Mouse (Mus musculus): ENCODE results near the gene Hbb-bs. TPM values are rescaled to one million over a fixed set of nuclear protein-coding genes. Genes with fewer than 3 reads are reported as not detected.
"Not testable (repeated sequence)": the region's sequence is repeated elsewhere in the genome, so short reads cannot be mapped to it uniquely, and the experiment has no call there.

Hbb-bs gene
- total and polyA plus RNA-seq, 2 experiments from 2014 or later: 5,614 to 6,330 TPM

- no peak within 1 kb of the TSS for H3K27ac ChIP-seq (ENCODE audit: low read depth)
- no peaks in the 10 kb centered on the region for H3K27me3 ChIP-seq (ENCODE audit: control insufficient read depth, insufficient read depth, low read length)
- no peak within 1 kb of the TSS for H3K9ac ChIP-seq (replicated peaks; ENCODE audit: low read depth, low read length)
- DNase-seq (ENCODE audit: low spot score): no peak
- H3K36me3 ChIP-seq (replicated peaks; ENCODE audit: control insufficient read depth, insufficient read depth, low read length): no peaks in the 10 kb centered on the region
- H3K4me1 ChIP-seq (ENCODE audit: control insufficient read depth, insufficient read depth): no peaks in the 10 kb centered on the region
- H3K4me2 ChIP-seq (ENCODE audit: low read depth, low read length): no peak within 1 kb of the TSS
- no peak within 1 kb of the TSS for H3K4me3 ChIP-seq (ENCODE audit: low read depth, low read length)
- ATAC-seq (ENCODE audit: insufficient read depth, low read depth): no peak
- no peaks in the 10 kb centered on the region for H3K9me3 ChIP-seq (replicated peaks; ENCODE audit: control insufficient read depth, low read length)
- WGBS: 50% methylated on average over 2 of the region's 2 CpGs
- no peak for TF ChIP-seq CTCF (IDR thresholded peaks at IDR 0.05; ENCODE audit: low read depth)
- TF ChIP-seq EP300 (IDR thresholded peaks at IDR 0.05; ENCODE audit: low read depth): no peak
Measured at GRCm38 (mm10) chr7:103843034-103843433, 15.1 kb upstream of the Hbb-bs start, which contains the start of gene Hbb-bh1. Gene Hbb-bh1, minus strand, starts transcription at chr7:103843164.

GRCm38 (mm10) chr7:103840268-103840667 lies 12.4 kb upstream of the Hbb-bs start, which contains the start of gene Hbb-bh2:
Gene Hbb-bh2, minus strand, starts transcription at chr7:103840520.
- Histone ChIP-seq H3K4me3 (ENCODE audit: low read depth, low read length) (no peak within 1 kb of the TSS), H3K27ac (ENCODE audit: low read depth) (no peak within 1 kb of the TSS), H3K9me3 (replicated peaks; ENCODE audit: control insufficient read depth, low read length) (no peaks in the 10 kb centered on the region), H3K27me3 (ENCODE audit: control insufficient read depth, insufficient read depth, low read length) (no peaks in the 10 kb centered on the region), H3K4me2 (ENCODE audit: low read depth, low read length) (no peak within 1 kb of the TSS), H3K36me3 (replicated peaks; ENCODE audit: control insufficient read depth, insufficient read depth, low read length) (no peaks in the 10 kb centered on the region), H3K9ac (replicated peaks; ENCODE audit: low read depth, low read length) (no peak within 1 kb of the TSS), H3K4me1 (ENCODE audit: control insufficient read depth, insufficient read depth) (no peaks in the 10 kb centered on the region)
- no peak for ATAC-seq (ENCODE audit: insufficient read depth, low read depth)
- DNase-seq (ENCODE audit: low spot score): no peak
- 63% methylated on average over 3 of the region's 3 CpGs for WGBS
- TF ChIP-seq EP300 (IDR thresholded peaks at IDR 0.05; ENCODE audit: low read depth) (no peak), CTCF (IDR thresholded peaks at IDR 0.05; ENCODE audit: low read depth) (no peak)

- not testable (repeated sequence) for DNase-seq (ENCODE audit: low spot score); H3K9ac ChIP-seq (replicated peaks; ENCODE audit: low read depth, low read length); H3K27me3 ChIP-seq (ENCODE audit: control insufficient read depth, insufficient read depth, low read length); H3K4me3 ChIP-seq (ENCODE audit: low read depth, low read length); H3K36me3 ChIP-seq (replicated peaks; ENCODE audit: control insufficient read depth, insufficient read depth, low read length); ATAC-seq (ENCODE audit: insufficient read depth, low read depth); H3K9me3 ChIP-seq (replicated peaks; ENCODE audit: control insufficient read depth, low read length); H3K4me2 ChIP-seq (ENCODE audit: low read depth, low read length); H3K27ac ChIP-seq (ENCODE audit: low read depth); H3K4me1 ChIP-seq (ENCODE audit: control insufficient read depth, insufficient read depth)
- no CpG with 5 or more reads among the region's 2 CpGs for WGBS
Measured at GRCm38 (mm10) chr7:103827139-103827538, 757 bp downstream of the Hbb-bs start.

- no peak for TF ChIP-seq EP300 (IDR thresholded peaks at IDR 0.05; ENCODE audit: low read depth)
- no peaks in the 10 kb centered on the region for H3K27me3 ChIP-seq (ENCODE audit: control insufficient read depth, insufficient read depth, low read length)
- no peaks in the 10 kb centered on the region for H3K36me3 ChIP-seq (replicated peaks; ENCODE audit: control insufficient read depth, insufficient read depth, low read length)
- H3K27ac ChIP-seq (ENCODE audit: low read depth): no peak overlapping the region
- ATAC-seq (ENCODE audit: insufficient read depth, low read depth) (no peak), DNase-seq (ENCODE audit: low spot score) (no peak)
- H3K9ac ChIP-seq (replicated peaks; ENCODE audit: low read depth, low read length): no peak overlapping the region
- 45% methylated on average over 3 of the region's 3 CpGs for WGBS
- H3K4me3 ChIP-seq (ENCODE audit: low read depth, low read length): no peak overlapping the region
- H3K9me3 ChIP-seq (replicated peaks; ENCODE audit: control insufficient read depth, low read length): no peaks in the 10 kb centered on the region
- no peaks in the 10 kb centered on the region for H3K4me1 ChIP-seq (ENCODE audit: control insufficient read depth, insufficient read depth)
- no peak overlapping the region for H3K4me2 ChIP-seq (ENCODE audit: low read depth, low read length)
Measured at GRCm38 (mm10) chr7:103826255-103826887, 1.5 kb downstream of the Hbb-bs start.

GRCm38 (mm10) chr7:103825536-103826254 lies 2.2 kb downstream of the Hbb-bs start:
- Histone ChIP-seq H3K4me3 (ENCODE audit: low read depth, low read length) (no peak overlapping the region), H3K27me3 (ENCODE audit: control insufficient read depth, insufficient read depth, low read length) (no peaks in the 10 kb centered on the region), H3K4me2 (ENCODE audit: low read depth, low read length) (no peak overlapping the region), H3K9me3 (replicated peaks; ENCODE audit: control insufficient read depth, low read length) (no peaks in the 10 kb centered on the region), H3K27ac (ENCODE audit: low read depth) (no peak overlapping the region), H3K4me1 (ENCODE audit: control insufficient read depth, insufficient read depth) (no peaks in the 10 kb centered on the region), H3K36me3 (replicated peaks; ENCODE audit: control insufficient read depth, insufficient read depth, low read length) (no peaks in the 10 kb centered on the region), H3K9ac (replicated peaks; ENCODE audit: low read depth, low read length) (no peak overlapping the region)
- DNase-seq (ENCODE audit: low spot score): no peak
- ATAC-seq (ENCODE audit: insufficient read depth, low read depth): no peak
- TF ChIP-seq CTCF (IDR thresholded peaks at IDR 0.05; ENCODE audit: low read depth) (no peak), EP300 (IDR thresholded peaks at IDR 0.05; ENCODE audit: low read depth) (no peak)
- WGBS: 80% methylated on average over 3 of the region's 3 CpGs

Measured in heart, postnatal 0 days (tissue).